Mouse (Mus musculus) bone marrow macrophage, adult 2 months (primary cell): ENCODE measurements around the gene Rassf1.

Source experiments
- CTCF ChIP-seq: IDR thresholded peaks from 2 replicates; pipeline ENCODE4 v1.5.1; 2012; ENCODE audit warnings: low read depth, mild to moderate bottlenecking, low read length, moderate library complexity
- POLR2A ChIP-seq: IDR thresholded peaks from 2 replicates; pipeline ENCODE4 v1.6.1; 2012; ENCODE audit warnings: mild to moderate bottlenecking, low read depth, low read length, borderline replicate concordance

DNA sequence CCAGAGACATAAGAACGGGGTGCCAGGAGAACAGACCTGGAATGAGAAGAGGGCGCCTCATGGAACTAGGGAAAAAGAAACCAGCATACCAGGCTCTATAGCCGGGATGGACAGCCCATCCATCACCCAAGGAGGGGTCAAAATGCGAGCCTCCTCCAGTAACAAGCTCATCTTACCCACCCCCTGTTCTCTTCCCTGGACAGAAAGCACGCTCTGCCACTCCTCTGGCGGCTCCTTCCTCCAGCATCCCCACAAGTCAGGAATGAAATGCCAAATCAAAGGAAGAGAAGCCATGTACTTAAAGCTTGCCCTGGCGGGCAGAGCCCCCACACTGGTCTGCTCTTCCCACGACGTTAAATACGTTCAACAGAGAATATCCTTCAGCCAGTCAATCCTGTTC, 10.3 kb upstream of the Rassf1 start:
- TF ChIP-seq POLR2A = no peak
- TF ChIP-seq CTCF = no peak
